Mouse (Mus musculus) erythroblast, embryonic 14.5 days (primary cell): ENCODE measurements around the gene Hnrnpa3.

Source experiments
- GATA1 ChIP-seq: IDR thresholded peaks from 2 replicates; pipeline ENCODE4 v1.6.1; 2012; ENCODE audit warnings: low read length, inconsistent platforms, mixed read lengths
- TAL1 ChIP-seq: IDR thresholded peaks from 3 replicates; pipeline ENCODE4 v1.6.1; 2012; ENCODE audit warnings: low read length, inconsistent platforms, mixed read lengths

DNA sequence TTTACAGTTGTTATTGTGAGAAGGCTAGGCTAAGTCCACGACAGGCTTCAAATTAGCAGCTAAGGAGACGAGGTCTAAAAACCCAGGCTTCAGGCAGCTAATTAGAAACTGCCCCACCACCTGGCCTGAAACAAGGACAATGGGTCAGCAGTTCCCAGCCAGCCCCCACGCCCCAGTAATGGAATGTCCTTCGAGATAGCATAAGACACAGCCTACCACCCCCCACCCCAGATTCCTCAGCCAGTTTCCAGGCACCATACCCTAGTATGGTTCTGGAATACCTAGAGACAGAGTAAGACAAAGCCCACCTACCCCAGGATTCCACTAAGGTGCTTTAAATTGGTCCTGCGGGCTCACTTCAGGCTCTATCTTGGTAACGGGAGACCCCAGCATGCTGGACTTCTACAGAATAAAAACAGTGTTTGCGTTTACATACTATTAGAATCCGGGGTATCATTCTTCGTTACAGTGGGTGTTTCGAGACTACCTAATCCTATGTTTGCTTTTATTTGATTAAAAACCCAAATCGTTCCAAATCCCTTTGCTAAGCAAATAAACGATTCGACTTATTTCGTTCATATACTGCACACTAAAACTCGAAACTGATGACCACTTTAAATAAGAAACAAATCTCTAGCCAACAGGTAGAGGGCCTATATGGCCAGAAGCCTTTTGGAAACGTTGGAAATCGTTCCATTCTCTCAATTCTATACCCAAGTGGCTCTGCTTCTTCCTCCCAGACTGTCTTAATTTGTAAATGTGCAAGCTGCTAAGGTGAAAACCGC, 962 bp upstream of the Hnrnpa3 start:
- no peak for TF ChIP-seq GATA1
- no peak for TF ChIP-seq TAL1
